Mouse (Mus musculus) brain, adult 10 weeks (tissue): ENCODE measurements around the gene Nup85. TPM values are rescaled to one million over a fixed set of nuclear protein-coding genes. Genes with fewer than 3 reads are reported as not detected.

ENCODE experiments used
- polyA plus RNA-seq: library from polyadenylated mRNA; stranded (reverse); fragments of 350-450 nt; fragmentation: Illumina TruSeq; extraction: RNeasy Lipid Tissue Mini Kit (QIAGEN cat#74804); gene quantifications from one replicate; pipeline ENCODE4 v1.2.3, GENCODE M21; 2015; ENCODE audit warnings: low read depth, low replicate concordance

Gene Nup85
- 49.1 TPM for polyA plus RNA-seq

DNA sequence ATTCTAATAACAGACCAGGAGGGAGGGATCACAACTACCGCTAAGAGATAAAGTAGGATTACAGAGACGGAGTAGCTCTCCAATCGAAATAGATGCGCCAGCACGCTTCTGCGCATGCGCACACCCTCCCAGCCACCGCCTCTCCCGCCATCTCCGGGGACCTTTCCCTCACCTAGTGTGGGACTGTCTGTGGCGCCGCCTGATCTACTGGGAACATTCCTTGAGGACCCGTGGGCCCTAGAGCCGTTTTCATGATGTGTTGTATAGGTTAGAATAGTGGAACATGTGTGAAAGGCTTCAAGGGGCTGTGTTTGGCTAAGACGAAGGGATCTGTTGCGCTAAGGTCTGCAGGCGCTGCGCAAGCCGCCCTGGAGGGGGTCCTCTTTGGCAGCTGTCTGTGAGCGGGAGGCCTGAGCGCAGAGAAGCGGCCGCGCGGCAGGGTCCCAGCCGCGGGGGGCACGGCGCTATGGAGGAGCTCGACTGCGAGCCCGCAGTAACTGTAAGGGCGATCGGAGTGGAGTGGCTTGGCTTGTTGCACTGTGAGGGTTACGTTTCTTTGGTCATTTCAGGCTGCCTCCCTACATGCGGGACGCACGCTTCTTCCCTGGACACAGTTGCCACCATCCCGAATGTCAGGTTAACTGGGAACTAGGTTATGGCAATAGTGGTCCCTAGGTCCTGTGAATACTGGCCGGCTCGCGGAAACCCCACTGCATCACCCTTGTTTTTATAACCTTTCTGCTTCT is at the start of gene Nup85:
Gene Nup85 (plus strand): TSS at position 371 of the 746 bp plus-strand sequence.

DNA sequence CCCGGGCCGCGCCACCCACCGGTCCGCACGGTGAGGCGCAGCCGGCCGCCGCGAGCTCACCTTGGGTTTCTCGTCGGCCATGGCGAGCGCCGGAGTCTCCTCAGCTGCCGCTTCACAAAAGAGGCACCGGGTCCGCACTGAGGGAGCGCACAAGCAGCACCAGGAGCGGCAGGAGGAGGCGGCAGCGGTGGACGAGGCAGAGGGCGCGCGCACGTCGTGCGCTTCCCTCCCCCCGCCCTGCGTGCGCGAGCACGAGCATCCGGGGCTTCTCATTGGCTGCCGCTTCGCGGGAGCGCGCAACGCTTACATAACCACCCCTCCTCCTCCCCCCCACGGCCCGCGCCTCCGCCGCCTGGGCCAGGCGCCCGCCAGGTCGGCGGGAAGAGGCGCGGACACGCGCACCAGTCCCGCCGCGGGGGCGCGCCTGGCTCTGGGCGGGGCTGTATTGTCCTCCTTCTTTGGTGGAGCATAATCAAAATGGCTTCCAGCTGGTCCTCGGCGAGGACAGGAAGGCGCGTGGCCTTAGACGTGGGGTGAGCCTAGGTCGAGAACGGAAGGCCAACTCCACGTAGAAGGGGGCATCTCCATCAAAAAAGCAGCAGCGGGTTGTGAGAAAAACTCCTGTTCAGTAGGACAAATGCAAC is 28.1 kb upstream of the Nup85 start, which contains the start of gene Sumo2:
Gene Sumo2 (minus strand): TSS at position 239 of the 644 bp plus-strand sequence.

DNA sequence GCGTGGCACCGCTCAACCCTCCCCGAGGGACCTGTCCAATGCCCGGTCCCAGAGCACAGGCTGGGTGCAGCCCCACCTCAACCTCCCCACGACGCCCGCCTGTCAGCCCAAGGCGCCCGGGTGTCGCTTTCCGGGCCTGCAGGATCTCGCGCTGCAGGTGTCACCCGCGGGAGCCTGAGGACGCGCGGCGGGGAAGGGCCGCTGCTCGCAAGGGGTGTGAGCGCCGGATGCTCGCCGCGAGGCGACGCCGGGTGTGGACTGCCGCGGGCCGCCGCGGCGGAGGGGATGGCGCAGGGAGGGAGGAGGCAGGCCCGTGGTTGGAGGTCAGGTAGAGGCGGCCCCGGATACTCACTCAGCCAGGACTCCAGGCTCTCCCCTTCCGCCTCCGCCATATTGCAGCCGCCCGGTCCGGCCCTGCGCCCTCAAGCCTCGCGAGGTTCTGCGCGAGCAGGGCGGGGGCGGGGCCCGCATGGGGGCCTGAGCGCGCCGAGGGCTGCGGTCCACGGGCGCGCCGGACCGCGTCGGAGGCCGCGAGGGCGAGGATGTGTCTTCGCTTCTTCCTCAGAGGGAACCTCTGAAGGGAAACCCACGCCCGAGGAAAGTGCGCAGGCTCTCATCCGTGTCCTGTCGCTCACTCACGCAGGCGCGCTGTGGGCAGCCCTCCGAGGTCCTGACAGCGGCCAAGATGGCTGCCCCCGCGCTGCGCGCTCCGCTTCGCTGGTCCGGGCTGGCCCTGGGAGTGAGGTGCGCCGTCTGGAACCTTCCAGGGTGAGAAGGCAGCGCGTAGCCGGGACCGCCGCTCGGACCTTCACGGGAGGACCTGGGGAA is 39.5 kb downstream of the Nup85 start, which contains the start of the genes Mrps7 and Gga3:
Gene Mrps7 (plus strand): TSS at position 450 of the 828 bp plus-strand sequence.
Gene Gga3 (minus strand): TSS at position 576 of the 828 bp plus-strand sequence.

DNA sequence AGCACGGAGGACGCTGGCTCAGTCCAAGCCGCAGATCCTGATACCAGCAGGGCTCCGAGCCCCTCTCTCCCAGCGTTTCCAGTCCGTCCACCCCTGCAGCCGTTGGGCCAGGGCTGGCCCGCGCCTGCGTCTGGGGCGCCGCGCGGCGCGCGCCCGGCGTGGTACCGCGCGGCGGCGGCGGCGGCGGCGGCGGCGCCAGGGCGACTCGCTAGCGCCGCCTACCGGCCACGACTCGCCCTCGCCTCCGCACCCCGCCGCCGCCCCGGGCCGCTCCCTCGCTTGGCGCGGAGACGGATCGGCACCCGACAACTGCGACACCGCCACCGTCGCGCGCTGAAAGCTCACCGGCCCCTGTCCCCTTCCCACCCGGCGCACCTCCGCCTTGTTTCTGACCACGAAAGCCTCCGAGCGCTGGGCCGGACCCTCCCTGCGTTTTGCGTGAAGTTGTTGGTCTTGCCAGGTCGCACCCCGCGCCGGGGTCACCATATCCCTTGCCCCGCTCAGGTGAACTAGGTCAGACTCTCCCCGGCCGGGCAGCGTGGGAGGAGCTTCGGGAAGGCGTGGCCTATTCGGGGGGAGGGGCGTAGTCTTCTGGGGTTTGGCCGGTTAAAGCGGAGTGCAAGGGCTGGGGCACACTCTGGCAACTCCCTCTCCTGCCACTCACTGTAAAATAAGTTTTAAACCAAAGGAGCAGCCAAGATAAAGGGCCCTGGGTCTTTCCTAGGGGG is 48.3 kb downstream of the Nup85 start, which contains the start of gene Mif4gd:
Gene Mif4gd (minus strand): TSS at position 560 of the 728 bp plus-strand sequence.

DNA sequence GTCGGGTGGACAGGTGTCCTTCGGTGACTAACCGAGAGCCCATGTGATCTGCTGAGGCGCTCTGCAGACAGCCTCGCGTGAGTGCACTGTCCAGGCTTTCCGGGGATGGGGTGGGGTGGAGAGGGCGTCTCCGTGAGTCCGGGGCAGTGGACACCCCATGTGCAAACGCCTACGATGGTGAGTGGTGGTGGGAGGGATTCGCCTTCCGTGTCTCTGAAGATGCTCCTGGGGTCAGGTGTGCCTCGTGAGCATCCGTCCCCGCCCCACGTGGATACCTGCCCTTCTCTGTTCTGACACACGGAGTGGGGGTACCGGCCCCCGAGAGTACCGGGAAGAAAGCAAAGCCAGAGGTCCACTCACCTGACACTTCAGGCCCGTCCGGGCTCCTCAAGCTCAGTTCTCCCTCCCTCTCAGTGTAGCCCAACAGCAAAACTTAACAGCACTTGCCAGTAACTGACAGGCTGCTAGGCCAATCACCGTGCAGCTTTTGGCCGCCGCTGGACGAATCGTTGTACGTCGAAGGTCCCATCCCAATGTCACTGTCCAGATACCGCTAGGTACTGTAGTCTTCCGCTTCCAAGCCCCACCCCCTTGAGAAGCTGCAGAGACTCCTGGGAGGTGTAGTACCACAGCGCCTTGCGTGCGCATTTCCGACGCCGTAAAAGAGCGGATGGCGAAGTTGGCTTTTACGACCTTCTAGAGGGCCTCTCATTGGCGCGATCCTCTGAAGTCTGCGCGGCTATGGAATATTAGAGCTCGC is 63.7 kb downstream of the Nup85 start, which contains the start of gene Slc25a19:
Gene Slc25a19 (minus strand): TSS at position 591 of the 760 bp plus-strand sequence.

Other genes starting within 250 kb of the Nup85 start
- 0.39 TPM for gene Ush1g, start 242.4 kb upstream of the Nup85 start, polyA plus RNA-seq
- not detected for gene Otop3, start 229.7 kb upstream of the Nup85 start, polyA plus RNA-seq
- 75.8 TPM for gene Hid1, start 196.7 kb upstream of the Nup85 start, polyA plus RNA-seq
- gene Cdr2l, start 182.5 kb upstream of the Nup85 start, polyA plus RNA-seq = 13.6 TPM
- 127 TPM for gene Mrpl58, start 160.7 kb upstream of the Nup85 start, polyA plus RNA-seq
- gene Atp5h, start 144.5 kb upstream of the Nup85 start, polyA plus RNA-seq = 1,061 TPM
- gene Kctd2, start 144.3 kb upstream of the Nup85 start, polyA plus RNA-seq = 73.5 TPM
- not detected for gene Trim80, start 123.9 kb upstream of the Nup85 start, polyA plus RNA-seq
- not detected for gene Slc16a5, start 102.0 kb upstream of the Nup85 start, polyA plus RNA-seq
- gene Armc7, start 88.8 kb upstream of the Nup85 start, polyA plus RNA-seq = 9.9 TPM
- gene Nt5c, start 72.6 kb upstream of the Nup85 start, polyA plus RNA-seq = 93.6 TPM
- 108 TPM for gene Jpt1, start 50.0 kb upstream of the Nup85 start, polyA plus RNA-seq
- gene Sumo2, start 28.2 kb upstream of the Nup85 start, polyA plus RNA-seq = 430 TPM
- gene Mrps7, start 39.5 kb downstream of the Nup85 start, polyA plus RNA-seq = 69.8 TPM
- gene Gga3, start 39.6 kb downstream of the Nup85 start, polyA plus RNA-seq = 44.8 TPM
- 27.5 TPM for gene Mif4gd, start 48.5 kb downstream of the Nup85 start, polyA plus RNA-seq
- gene Slc25a19, start 63.9 kb downstream of the Nup85 start, polyA plus RNA-seq = 64.2 TPM
- gene Grb2, start 144.2 kb downstream of the Nup85 start, polyA plus RNA-seq = 134 TPM
- 27.0 TPM for gene Tmem94, start 201.0 kb downstream of the Nup85 start, polyA plus RNA-seq
- 13.2 TPM for gene Caskin2, start 249.2 kb downstream of the Nup85 start, polyA plus RNA-seq